Mouse (Mus musculus) ES-Bruce4 (cell line): ENCODE measurements around the gene Myoc.

Experiments
- CTCF ChIP-seq: IDR thresholded peaks from one replicate; pipeline ENCODE4 v1.8.1; 2011; ENCODE audit warnings: low read depth, low read length
- EP300 ChIP-seq: IDR thresholded peaks from 2 replicates; pipeline ENCODE4 v1.6.1; 2011; ENCODE audit warnings: low read depth, low read length; ENCODE audit not compliant: insufficient read depth
- POLR2A ChIP-seq: IDR thresholded peaks from one replicate; pipeline ENCODE4 v1.8.1; 2011; ENCODE audit warnings: low read length; ENCODE audit not compliant: insufficient read depth

GRCm38 (mm10) chr1:162597379-162598102, 41.4 kb upstream of the Myoc start:
- TF ChIP-seq CTCF, result no peak
- no peak for TF ChIP-seq EP300
- no peak for TF ChIP-seq POLR2A
